Mouse (Mus musculus): ENCODE data around the gene Lrrc26.

DNA sequence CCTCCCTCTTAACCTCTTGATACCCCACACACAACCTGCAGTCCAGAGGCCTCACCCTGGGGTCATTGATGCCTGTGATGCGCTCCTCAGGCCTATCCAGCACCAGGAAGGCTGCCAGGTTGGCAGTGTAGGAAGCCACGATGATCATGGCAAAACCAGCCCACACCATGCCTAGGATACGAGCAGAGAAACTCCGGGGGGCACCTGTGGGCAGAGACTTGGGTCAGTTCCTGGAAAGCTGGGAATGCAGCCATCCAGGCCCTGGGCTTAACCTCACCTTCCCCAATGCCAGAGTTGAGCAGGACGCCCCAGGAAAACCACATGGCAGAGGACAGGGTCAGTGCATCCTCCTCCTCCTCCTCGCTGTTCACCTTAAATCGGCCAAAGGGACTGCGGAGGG lies 7.4 kb downstream of the Lrrc26 start:
- no peak for TF ChIP-seq CTCF (IDR thresholded peaks at IDR 0.05; ENCODE audit: borderline replicate concordance, insufficient read depth, low read depth, low read length)
- no peak for TF ChIP-seq POLR2A (IDR thresholded peaks at IDR 0.05; ENCODE audit: borderline replicate concordance, insufficient read depth, low read length)

All from cerebellum, adult 2 months (tissue).